Mouse (Mus musculus): Measurements from ENCODE around the gene Egfl6. TPM values are rescaled to one million over a fixed set of nuclear protein-coding genes. Genes with fewer than 3 reads are reported as not detected.
A peak's percentile ranks its signal among the peaks of the same experiment; 100 is the strongest.

Gene Egfl6
- 0.47 and 0.51 TPM in 2 replicates for polyA plus RNA-seq (2015; fragmentation: Nextera tagmentation; extraction: Ambion mirVana)

DNA sequence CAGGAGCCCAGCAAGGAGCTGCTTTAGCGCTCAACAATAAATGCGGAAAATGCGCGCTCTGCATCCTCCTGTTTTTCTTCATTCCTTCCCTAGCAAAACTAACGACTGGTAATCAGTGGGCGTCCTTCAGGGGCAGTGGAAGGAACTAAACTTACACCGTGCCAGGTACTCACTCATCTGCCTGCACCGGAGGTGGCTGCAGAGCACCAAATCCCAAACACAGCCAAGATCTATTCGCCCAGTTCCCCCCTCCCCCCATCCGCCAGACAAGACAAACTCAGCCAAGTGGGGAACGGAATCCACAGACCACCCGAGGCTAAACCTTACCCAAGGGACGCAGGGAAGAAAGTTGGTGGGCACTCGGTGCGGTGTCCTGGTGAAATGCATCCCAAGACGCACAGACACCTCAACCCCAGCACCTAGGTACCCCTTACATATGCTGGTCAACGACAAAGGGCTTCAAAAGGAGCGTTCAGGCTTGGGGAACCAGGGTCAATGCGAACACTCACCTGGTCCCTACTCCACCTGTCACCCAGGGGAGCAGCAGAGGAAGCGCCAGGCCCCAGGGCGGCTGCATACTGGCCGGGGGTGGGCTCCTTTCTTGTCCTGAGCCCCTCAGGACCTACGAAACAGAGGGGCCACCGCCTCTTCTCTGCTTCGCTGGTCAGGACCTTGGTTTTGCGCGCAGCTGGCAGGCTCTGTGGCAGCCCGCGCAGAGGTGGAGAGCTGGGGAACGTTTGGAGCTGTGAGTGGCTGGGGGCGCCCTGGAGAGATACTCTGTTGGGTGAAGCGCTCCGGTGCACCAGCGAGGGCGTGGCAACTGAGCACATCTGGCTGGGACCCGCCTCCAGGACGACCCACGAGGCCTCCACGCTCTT lies at the start of gene Egfl6:
Gene Egfl6, minus strand, starts transcription at position 774 of the 878 bp plus-strand sequence.
- no peak within 1 kb of the TSS for H3K4me3 ChIP-seq (ENCODE audit: low read depth, low read length)
- WGBS (ENCODE audit: insufficient replicate concordance) = 17% methylated on average over 34 of the region's 39 CpGs
- peak; percentile 44 for DNase-seq

GRCm38 (mm10) chrX:166626866-166627570 lies 41.5 kb upstream of the Egfl6 start:
- no peak overlapping the region for H3K4me2 ChIP-seq (ENCODE audit: low read depth, low read length)
- DNase-seq = no peak
- H3K4me3 ChIP-seq (ENCODE audit: low read depth, low read length) = no peak overlapping the region
- 44% methylated on average over 3 of the region's 3 CpGs for WGBS (ENCODE audit: insufficient replicate concordance)
- H3K4me1 ChIP-seq (ENCODE audit: insufficient read depth) = no peaks in the 10 kb centered on the region
- H3K27me3 ChIP-seq (ENCODE audit: insufficient read depth, low read length) = no peaks in the 10 kb centered on the region
- TF ChIP-seq CTCF (IDR thresholded peaks at IDR 0.05; ENCODE audit: low read depth) = no peak
- no peak for TF ChIP-seq EP300 (IDR thresholded peaks at IDR 0.05; ENCODE audit: low read depth)
- H3K9me3 ChIP-seq (ENCODE audit: low read length) = no peaks in the 10 kb centered on the region
- H3K9ac ChIP-seq (replicated peaks) = no peak overlapping the region
- ATAC-seq = no peak
- no peaks in the 10 kb centered on the region for H3K36me3 ChIP-seq (replicated peaks; ENCODE audit: insufficient read depth, low read length)
- no peak overlapping the region for H3K27ac ChIP-seq (ENCODE audit: low read depth)

More for the DNA sequence above, at the start of gene Egfl6:
- peak; percentile 72 for ATAC-seq
- no peak within 1 kb of the TSS; the same call in 1 of the 2 replicates for H3K27ac ChIP-seq (ENCODE audit: low read depth)
- TF ChIP-seq CTCF (IDR thresholded peaks at IDR 0.05; ENCODE audit: low read depth) (no peak), EP300 (IDR thresholded peaks at IDR 0.05; ENCODE audit: low read depth) (no peak)
- no peaks in the 10 kb centered on the region for H3K4me1 ChIP-seq (ENCODE audit: insufficient read depth)
- H3K9ac ChIP-seq (replicated peaks) = no peak within 1 kb of the TSS
- H3K9me3 ChIP-seq (ENCODE audit: low read length) = no peaks in the 10 kb centered on the region
- H3K27me3 ChIP-seq (ENCODE audit: insufficient read depth, low read length) = peaks cover 15% of the 10 kb centered on the region
- no peaks in the 10 kb centered on the region for H3K36me3 ChIP-seq (replicated peaks; ENCODE audit: insufficient read depth, low read length)
- H3K4me2 ChIP-seq (ENCODE audit: low read depth, low read length) = peak within 1 kb of the TSS; percentile 38

DNA sequence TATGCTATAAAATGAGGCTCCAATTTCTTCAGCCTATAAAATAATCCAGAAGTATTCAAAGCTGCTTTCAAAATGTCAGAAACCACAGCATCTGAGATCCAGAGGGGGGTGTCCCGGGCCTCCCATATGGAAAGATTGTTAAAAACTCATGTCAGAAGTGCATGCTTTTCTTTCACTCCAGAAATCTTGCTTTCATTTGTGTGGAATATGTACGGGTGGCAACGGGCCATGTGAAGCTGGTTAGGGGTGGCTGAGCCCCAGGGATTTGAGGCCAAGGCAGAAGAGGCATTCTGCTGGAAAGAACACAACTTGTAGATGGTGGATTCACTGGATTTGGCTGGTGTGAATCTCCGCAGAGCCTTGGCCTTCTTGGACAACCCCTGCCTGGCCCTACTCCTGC lies 40.7 kb upstream of the Egfl6 start:
- Histone ChIP-seq H3K9ac (replicated peaks) (no peak overlapping the region), H3K4me1 (ENCODE audit: insufficient read depth) (no peaks in the 10 kb centered on the region), H3K4me2 (ENCODE audit: low read depth, low read length) (no peak overlapping the region), H3K9me3 (ENCODE audit: low read length) (no peaks in the 10 kb centered on the region), H3K27ac (ENCODE audit: low read depth) (no peak overlapping the region), H3K27me3 (ENCODE audit: insufficient read depth, low read length) (no peaks in the 10 kb centered on the region), H3K4me3 (ENCODE audit: low read depth, low read length) (no peak overlapping the region), H3K36me3 (replicated peaks; ENCODE audit: insufficient read depth, low read length) (no peaks in the 10 kb centered on the region)
- TF ChIP-seq EP300 (IDR thresholded peaks at IDR 0.05; ENCODE audit: low read depth) (no peak), CTCF (IDR thresholded peaks at IDR 0.05; ENCODE audit: low read depth) (no peak)
- ATAC-seq (no peak), DNase-seq (no peak)
- WGBS (ENCODE audit: insufficient replicate concordance) = 76% methylated on average over 4 of the region's 4 CpGs

DNA sequence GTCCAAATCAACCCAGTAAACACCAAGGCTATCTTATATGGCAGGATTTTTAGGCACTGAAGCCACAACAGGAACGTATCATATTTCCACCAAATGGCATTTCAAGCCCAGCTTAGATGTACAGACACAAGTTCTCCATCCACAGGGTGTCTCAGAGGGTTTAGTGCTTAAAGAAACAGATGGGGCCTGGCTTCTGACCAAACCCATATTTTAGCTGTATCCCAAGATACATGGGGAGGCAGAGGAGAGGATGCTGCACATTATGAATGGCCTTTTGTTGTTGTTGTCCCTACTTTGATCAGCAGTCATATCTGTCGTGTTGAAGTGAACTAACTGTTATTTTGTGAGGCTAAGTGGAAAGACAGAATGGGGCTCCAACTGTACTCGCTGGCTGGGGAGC lies 37.7 kb upstream of the Egfl6 start:
- Histone ChIP-seq H3K4me3 (ENCODE audit: low read depth, low read length) (no peak overlapping the region), H3K4me2 (ENCODE audit: low read depth, low read length) (no peak overlapping the region), H3K36me3 (replicated peaks; ENCODE audit: insufficient read depth, low read length) (no peaks in the 10 kb centered on the region), H3K4me1 (ENCODE audit: insufficient read depth) (no peaks in the 10 kb centered on the region), H3K9ac (replicated peaks) (no peak overlapping the region), H3K27me3 (ENCODE audit: insufficient read depth, low read length) (no peaks in the 10 kb centered on the region), H3K9me3 (ENCODE audit: low read length) (no peaks in the 10 kb centered on the region), H3K27ac (ENCODE audit: low read depth) (no peak overlapping the region)
- DNase-seq (no peak), ATAC-seq (no peak)
- TF ChIP-seq CTCF (IDR thresholded peaks at IDR 0.05; ENCODE audit: low read depth) = no peak
- TF ChIP-seq EP300 (IDR thresholded peaks at IDR 0.05; ENCODE audit: low read depth) = no peak
- WGBS (ENCODE audit: insufficient replicate concordance) = 78% methylated on average over 3 of the region's 3 CpGs

GRCm38 (mm10) chrX:166621560-166622301 lies 36.2 kb upstream of the Egfl6 start:
- Histone ChIP-seq H3K9me3 (ENCODE audit: low read length) (no peaks in the 10 kb centered on the region), H3K9ac (replicated peaks) (no peak overlapping the region), H3K27ac (ENCODE audit: low read depth) (no peak overlapping the region), H3K27me3 (ENCODE audit: insufficient read depth, low read length) (0 out of 2 replicates have a peak, but pooled peaks cover 3% of the 10 kb centered on the region), H3K4me1 (ENCODE audit: insufficient read depth) (no peaks in the 10 kb centered on the region), H3K4me3 (ENCODE audit: low read depth, low read length) (no peak overlapping the region), H3K4me2 (ENCODE audit: low read depth, low read length) (no peak overlapping the region), H3K36me3 (replicated peaks; ENCODE audit: insufficient read depth, low read length) (no peaks in the 10 kb centered on the region)
- DNase-seq = no peak
- no peak for TF ChIP-seq CTCF (IDR thresholded peaks at IDR 0.05; ENCODE audit: low read depth)
- TF ChIP-seq EP300 (IDR thresholded peaks at IDR 0.05; ENCODE audit: low read depth) = no peak
- no peak for ATAC-seq
- 67% methylated on average over 9 of the region's 9 CpGs for WGBS (ENCODE audit: insufficient replicate concordance)

Measured in liver, postnatal 0 days (tissue).